Mouse (Mus musculus) heart, postnatal 25 days (tissue): ENCODE measurements around the gene Spef1. TPM values are rescaled to one million over a fixed set of nuclear protein-coding genes. Genes with fewer than 3 reads are reported as not detected.
A peak's percentile ranks its signal among the peaks of the same experiment; 100 is the strongest.

ENCODE experiments used
- DNase-seq: peaks from one replicate; pipeline ENCODE4 v3.0.0; 2022; ENCODE audit warnings: low spot score
- intact Hi-C: fragments of 180-260 bp; cut with DNase I; formaldehyde crosslinking; loops from one replicate; pipeline ENCODE4 v1.15.1; 2025
- total RNA-seq, 2 experiments: library from RNA; stranded (reverse); gene quantifications; 2 replicates each; pipeline ENCODE4 v1.2.3; 2021

The Spef1 gene
- total RNA-seq, 2 experiments from 2014 or later: 7.1 to 8.7 TPM

GRCm38 (mm10) chr2:131178828-131179245, 8.2 kb downstream of the Spef1 start:
- intact Hi-C loops: no loop called here
- DNase-seq: no peak

- intact Hi-C loops: no loop called here
- DNase-seq: no peak
These were observed 9.2 kb downstream of the Spef1 start for GRCm38 (mm10) chr2:131177932-131178331.

- intact Hi-C loops: no loop called here
- DNase-seq: no peak
These were observed 10.6 kb downstream of the Spef1 start for GRCm38 (mm10) chr2:131176491-131176890.

GRCm38 (mm10) chr2:131175945-131176309, 11.2 kb downstream of the Spef1 start:
- intact Hi-C loops: no loop called here
- DNase-seq: no peak

- DNase-seq: no peak
- intact Hi-C loops: no loop called here
These were observed 11.7 kb downstream of the Spef1 start for GRCm38 (mm10) chr2:131175286-131175944.

- DNase-seq: no peak
- intact Hi-C loops: loop anchor here (5.0 kb wide), 1 partner anchor 178 kb away; the partner anchor contains the start of gene Rnf24
These were observed 12.4 kb downstream of the Spef1 start for GRCm38 (mm10) chr2:131174700-131175099.

GRCm38 (mm10) chr2:131172322-131172721, 14.8 kb downstream of the Spef1 start:
- DNase-seq: no peak
- intact Hi-C loops: loop anchor here (5.0 kb wide), 1 partner anchor 180 kb away; the partner anchor contains the start of gene Rnf24

GRCm38 (mm10) chr2:131171401-131172104, 15.5 kb downstream of the Spef1 start:
- no peak for DNase-seq
- intact Hi-C loops: loop anchor here (5.0 kb wide), 1 partner anchor 181 kb away; the partner anchor contains the start of gene Rnf24

GRCm38 (mm10) chr2:131170936-131171335, 16.1 kb downstream of the Spef1 start:
- intact Hi-C loops: loop anchor here (5.0 kb wide), 1 partner anchor 181 kb away; the partner anchor contains the start of gene Rnf24
- DNase-seq: no peak

GRCm38 (mm10) chr2:131168914-131169313, 18.2 kb downstream of the Spef1 start:
- intact Hi-C loops: loop anchor here (5.0 kb wide), 1 partner anchor 117 kb away; no protein-coding TSS in a partner anchor
- no peak for DNase-seq

GRCm38 (mm10) chr2:131167984-131168383, 19.1 kb downstream of the Spef1 start:
- intact Hi-C loops: loop anchor here (5.0 kb wide), 1 partner anchor 116 kb away; no protein-coding TSS in a partner anchor
- no peak for DNase-seq

GRCm38 (mm10) chr2:131166172-131166571, 20.9 kb downstream of the Spef1 start:
- intact Hi-C loops: loop anchor here (5.0 kb wide), 1 partner anchor 114 kb away; no protein-coding TSS in a partner anchor
- no peak for DNase-seq

- intact Hi-C loops: loop anchor here (5.0 kb wide), 1 partner anchor 202 kb away; no protein-coding TSS in a partner anchor
- DNase-seq: no peak
These were observed 23.2 kb downstream of the Spef1 start for GRCm38 (mm10) chr2:131163924-131164323.

- intact Hi-C loops: loop anchor here (2.0 to 5.0 kb wide), 2 partner anchors 66 to 198 kb away; no protein-coding TSS in a partner anchor
- no peak for DNase-seq
These were observed 26.4 kb downstream of the Spef1 start for GRCm38 (mm10) chr2:131160671-131161111.

GRCm38 (mm10) chr2:131159938-131160581, 27.0 kb downstream of the Spef1 start, which contains the start of gene 1700037H04Rik:
Gene 1700037H04Rik, minus strand, starts transcription at chr2:131160081.
- peak; percentile 95 for DNase-seq
- intact Hi-C loops: loop anchor here (2.0 to 5.0 kb wide), 2 partner anchors 65 to 198 kb away; no protein-coding TSS in a partner anchor

- no peak for DNase-seq
- intact Hi-C loops: no loop called here
These were observed 27.6 kb downstream of the Spef1 start for GRCm38 (mm10) chr2:131159491-131159910.

- no peak for DNase-seq
- intact Hi-C loops: no loop called here
These were observed 30.1 kb downstream of the Spef1 start for GRCm38 (mm10) chr2:131156987-131157386.

GRCm38 (mm10) chr2:131154036-131154435, 33.0 kb downstream of the Spef1 start:
- intact Hi-C loops: no loop called here
- no peak for DNase-seq

GRCm38 (mm10) chr2:131152166-131152730, 34.8 kb downstream of the Spef1 start:
- intact Hi-C loops: no loop called here
- DNase-seq: no peak

GRCm38 (mm10) chr2:131149254-131149578, 37.9 kb downstream of the Spef1 start:
- intact Hi-C loops: no loop called here
- no peak for DNase-seq
